Mouse (Mus musculus): Measurements from ENCODE around the gene Adrm1. TPM values are rescaled to one million over a fixed set of nuclear protein-coding genes. Genes with fewer than 3 reads are reported as not detected.

Gene Adrm1
- total RNA-seq, 2 experiments from 2014 or later: 106 to 111 TPM

DNA sequence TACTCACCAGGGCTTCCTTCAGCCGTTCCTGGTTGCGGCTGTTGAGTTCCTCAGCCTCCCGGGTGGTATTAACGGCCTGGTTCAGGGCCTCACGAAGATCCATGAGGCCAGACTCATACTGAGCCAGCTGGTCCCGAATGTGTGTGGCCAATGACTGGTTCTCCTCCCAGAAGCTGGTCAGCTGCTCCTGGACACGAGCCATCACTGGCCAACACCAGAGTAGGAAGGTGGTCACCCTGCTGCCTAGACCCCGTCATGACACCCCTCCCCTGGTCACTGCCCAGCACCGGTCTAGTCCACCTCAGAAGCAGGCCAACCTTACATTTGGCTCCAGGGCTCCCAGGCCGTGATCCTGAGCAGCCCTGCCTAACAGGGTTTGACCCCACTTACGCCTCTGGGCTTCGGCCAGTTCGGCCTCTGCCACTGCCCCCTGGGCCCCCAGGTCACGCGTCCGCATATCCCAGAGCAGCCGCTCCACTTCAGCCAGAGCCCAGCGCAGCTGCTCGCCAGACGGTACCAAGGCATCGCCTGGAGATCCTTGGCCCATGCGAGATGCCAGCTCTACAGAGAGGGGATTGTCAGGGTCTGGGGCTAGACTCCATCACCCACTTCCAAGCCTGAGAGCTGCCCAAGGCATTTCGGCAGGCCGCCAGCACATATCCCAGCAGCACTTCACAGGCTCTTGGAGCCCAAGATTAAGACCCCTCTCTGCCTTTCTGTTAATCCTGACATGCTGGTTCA lies 12.9 kb downstream of the Adrm1 start:
- no peak for DNase-seq (ENCODE audit: low spot score in 2 of 2)

DNA sequence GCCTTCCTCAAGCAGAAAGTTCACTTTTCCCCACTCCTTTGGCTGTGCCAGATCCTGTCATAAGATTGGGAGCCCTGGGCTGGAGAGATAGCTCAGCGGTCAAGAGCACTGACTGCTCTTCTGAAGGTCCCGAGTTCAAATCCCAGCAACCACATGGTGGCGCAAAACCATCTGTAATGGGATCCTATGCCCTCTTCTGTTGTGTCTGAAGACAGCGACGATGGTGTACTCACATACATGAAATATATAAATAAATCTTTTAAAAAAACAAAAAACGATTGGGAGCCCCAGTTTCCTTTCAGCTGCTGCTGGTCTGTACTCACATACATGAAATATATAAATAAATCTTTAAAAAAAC lies 13.4 kb downstream of the Adrm1 start:
- no peak for DNase-seq (ENCODE audit: low spot score in 2 of 2)

GRCm38 (mm10) chr2:180185686-180186085 lies 14.4 kb downstream of the Adrm1 start:
- no peak for DNase-seq (ENCODE audit: low spot score in 2 of 2)

GRCm38 (mm10) chr2:180187362-180187761 lies 16.1 kb downstream of the Adrm1 start:
- no peak for DNase-seq (ENCODE audit: low spot score in 2 of 2)

GRCm38 (mm10) chr2:180196610-180197322 lies 25.5 kb downstream of the Adrm1 start:
- DNase-seq (ENCODE audit: low spot score in 2 of 2): no peak

DNA sequence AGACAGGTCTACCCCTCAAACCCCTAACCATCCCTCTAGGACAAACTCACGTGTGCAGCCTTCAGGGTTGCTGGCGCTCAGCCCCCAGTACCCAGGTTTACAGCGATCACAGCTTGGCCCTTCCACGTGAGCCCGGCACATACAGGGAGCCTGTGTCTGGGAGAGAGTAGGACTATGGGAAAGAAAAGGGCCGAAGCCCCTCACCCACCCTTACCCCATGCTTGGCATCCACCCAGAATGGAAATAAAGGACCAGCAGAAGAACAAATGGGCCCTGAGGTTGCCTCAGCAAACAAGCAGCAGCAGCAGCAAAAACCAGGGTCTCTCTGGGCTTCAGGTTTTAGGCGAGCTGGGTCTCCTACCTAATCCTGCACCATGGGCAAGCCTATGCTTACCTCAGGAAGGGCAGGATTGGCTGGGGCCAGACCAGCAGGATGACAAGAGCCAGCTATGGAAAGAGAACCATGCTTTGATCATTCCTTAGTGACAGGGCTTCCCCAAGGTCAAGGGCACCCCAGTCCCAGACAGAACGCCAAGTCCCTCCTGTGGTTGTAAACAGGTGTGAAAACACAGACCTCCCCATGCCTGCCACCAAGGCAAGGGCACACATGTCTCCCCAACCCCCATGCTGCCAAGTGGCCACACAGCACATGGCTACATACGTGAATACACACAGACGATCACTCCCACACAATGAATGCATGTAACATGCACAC lies 26.2 kb downstream of the Adrm1 start:
- no peak for DNase-seq (ENCODE audit: low spot score in 2 of 2)

- no peak for DNase-seq (ENCODE audit: low spot score in 2 of 2)
These were observed 27.5 kb downstream of the Adrm1 start for GRCm38 (mm10) chr2:180198782-180199181.

DNA sequence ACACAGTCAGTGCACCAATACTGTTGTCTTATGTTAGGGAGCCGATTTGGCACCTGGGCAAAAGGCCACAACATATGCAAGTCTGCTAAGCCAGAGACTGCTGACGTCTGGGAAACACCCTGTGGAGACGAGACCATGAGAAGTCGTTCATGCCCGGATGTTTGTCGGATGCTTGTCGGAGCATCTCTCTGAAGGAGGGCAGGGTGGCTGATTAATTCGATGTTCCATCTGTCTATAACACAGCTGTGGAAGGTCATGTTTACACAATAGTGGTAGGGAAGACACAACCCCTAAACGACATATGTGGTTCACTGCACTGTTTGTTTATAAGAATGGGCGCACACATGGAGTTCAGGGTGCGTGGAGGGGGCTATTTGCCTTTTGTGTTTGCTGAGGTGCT lies 29.4 kb downstream of the Adrm1 start:
- no peak for DNase-seq (ENCODE audit: low spot score in 2 of 2)

DNA sequence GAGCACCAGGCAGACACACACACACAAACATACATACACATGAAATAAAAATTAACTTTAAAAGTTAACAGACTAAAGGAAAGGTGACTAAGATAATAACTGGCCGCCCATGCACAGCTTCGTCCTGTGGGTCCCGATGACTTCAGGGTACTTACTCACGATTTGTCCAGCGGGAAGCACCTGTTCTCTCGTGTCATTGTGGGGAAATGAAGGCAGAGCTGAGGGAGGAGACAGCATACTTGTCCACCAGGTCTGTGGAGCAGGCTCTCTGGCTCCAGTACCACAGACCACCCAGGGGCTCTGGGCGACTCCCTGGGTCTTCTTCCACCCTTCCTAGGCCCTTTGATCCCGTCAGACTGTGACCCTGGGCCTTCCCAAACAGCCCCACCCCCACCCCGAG lies 30.0 kb downstream of the Adrm1 start:
- no peak for DNase-seq (ENCODE audit: low spot score in 2 of 2)

- DNase-seq (ENCODE audit: low spot score in 2 of 2): no peak
These were observed 31.0 kb downstream of the Adrm1 start for GRCm38 (mm10) chr2:180202263-180202662.

GRCm38 (mm10) chr2:180202805-180203204 lies 31.5 kb downstream of the Adrm1 start:
- no peak for DNase-seq (ENCODE audit: low spot score in 2 of 2)

- no peak for DNase-seq (ENCODE audit: low spot score in 2 of 2)
These were observed 33.2 kb downstream of the Adrm1 start for GRCm38 (mm10) chr2:180204501-180204900.

GRCm38 (mm10) chr2:180205083-180205955 lies 34.0 kb downstream of the Adrm1 start:
- no peak for DNase-seq (ENCODE audit: low spot score in 2 of 2)

DNA sequence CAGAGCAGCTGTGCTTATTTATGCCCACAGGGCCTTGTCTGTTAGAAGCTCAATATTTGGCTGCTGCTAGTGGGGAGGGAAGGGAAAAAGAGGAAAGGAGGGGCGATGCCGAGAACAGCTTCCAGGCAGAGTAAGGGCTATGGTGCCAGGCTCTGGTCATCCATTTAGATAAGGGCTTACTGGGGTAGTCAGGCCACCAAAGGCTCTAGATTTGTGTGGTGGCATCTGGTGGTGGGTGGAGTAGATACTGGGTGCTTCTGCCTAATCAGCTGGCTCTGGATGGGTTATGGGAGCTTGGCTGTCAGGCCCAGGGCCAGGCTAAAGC lies 34.6 kb downstream of the Adrm1 start:
- no peak for DNase-seq (ENCODE audit: low spot score in 2 of 2)

DNA sequence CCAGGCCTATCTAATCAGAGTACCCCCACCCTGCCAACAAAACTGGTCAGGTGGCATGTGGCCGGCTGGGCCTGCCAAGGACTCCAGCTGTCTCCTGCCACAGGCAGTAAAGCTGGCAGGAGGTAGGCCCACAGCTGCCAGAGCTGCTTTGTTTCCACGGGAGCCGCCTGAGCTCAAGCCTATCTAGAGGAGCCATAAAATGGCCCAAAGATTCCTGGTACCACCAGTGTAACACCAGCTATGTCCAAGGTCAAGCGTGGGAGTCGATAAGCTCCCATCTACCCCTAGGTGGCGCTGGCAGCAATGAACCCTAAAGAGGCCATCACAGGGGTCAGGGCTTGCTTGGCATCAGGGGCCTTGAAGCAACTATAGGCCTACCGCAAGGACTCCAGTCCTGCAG lies 36.6 kb downstream of the Adrm1 start:
- no peak for DNase-seq (ENCODE audit: low spot score in 2 of 2)

DNA sequence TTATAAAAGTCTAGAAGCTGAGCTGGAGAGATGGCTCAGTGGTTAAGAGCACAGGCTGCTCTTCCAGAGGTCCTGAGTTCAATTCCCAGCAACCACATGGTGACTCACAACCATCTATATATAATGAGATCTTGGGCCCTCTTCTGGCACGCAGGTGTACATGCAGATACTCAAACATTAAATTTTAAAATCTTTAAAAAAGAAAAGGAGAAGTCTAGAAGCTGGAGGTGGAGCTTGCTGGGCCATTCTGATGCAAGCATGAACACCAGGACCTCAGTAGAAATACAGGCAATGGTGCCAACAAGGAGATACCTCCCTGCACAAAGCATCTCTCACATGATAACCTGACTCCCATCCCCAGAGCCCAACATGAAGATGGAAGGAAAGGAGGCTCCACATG lies 37.7 kb downstream of the Adrm1 start:
- no peak for DNase-seq (ENCODE audit: low spot score in 2 of 2)

DNA sequence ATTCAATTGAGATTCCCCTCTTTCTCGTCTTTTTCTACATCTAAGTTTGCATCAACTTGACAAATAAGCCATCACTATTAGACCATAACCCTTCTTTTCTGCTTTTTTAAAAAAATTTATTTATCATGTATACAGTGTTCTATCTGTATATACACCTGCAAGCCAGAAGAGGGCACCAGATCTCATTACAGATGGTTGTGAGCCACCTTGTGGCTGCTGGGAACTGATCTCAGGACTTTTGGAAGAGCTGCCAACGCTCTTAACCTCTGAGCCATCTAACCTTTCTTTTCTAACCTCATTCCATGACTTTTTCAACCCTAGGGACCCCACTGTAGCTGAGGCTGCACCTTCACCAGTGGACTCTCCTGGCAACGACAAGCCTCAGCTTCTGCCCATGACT lies 41.0 kb downstream of the Adrm1 start:
- DNase-seq (ENCODE audit: low spot score in 2 of 2): no peak

DNA sequence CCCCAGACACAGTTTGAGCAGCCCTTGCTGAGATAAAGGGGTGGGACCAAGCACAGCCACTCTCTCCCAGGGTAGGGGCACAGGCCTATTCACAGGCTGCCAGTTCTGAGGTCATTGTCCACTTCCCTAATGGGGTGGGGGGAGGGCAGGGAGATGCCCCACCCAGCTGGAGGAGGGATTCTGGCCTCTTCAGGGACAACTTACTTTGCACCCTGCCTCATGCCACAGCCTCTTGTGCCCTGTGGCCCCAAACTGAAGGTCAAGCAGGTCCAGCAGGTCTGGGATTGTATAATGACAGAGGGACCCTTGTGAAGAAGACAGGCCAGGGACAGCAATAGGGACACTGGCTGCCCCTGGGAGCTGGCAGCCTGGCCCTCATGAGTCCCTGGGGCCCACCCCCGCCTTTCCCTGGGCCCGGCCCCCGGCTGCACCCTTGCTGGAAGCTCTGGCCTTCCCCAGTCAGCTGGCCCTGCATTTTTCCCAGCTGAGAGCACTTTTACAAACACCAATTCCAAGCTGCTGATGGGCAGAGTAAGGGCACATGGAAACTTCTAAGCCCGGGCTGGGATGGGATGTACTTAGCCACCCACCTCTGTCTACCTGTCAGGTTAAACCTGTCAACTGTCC lies 43.2 kb downstream of the Adrm1 start:
- DNase-seq (ENCODE audit: low spot score in 2 of 2): no peak

GRCm38 (mm10) chr2:180215011-180215461 lies 43.8 kb downstream of the Adrm1 start:
- DNase-seq (ENCODE audit: low spot score in 2 of 2): no peak

GRCm38 (mm10) chr2:180215951-180216350 lies 44.7 kb downstream of the Adrm1 start:
- no peak for DNase-seq (ENCODE audit: low spot score in 2 of 2)

GRCm38 (mm10) chr2:180216921-180217320 lies 45.6 kb downstream of the Adrm1 start:
- DNase-seq (ENCODE audit: low spot score in 2 of 2): no peak
